Mouse (Mus musculus) midbrain, embryonic 11.5 days (tissue): ENCODE measurements at regions not wholly inside any gene's neighbourhood (a gene's known extent, or its start where the extent isn't known, plus 50 kb on each side); places are given as distances from the start of the nearest gene placed in this dataset.

ENCODE experiments used
- ATAC-seq: fragments of 200-750 bp; cut with Nextera tagmentation; 2 replicates; pipeline ENCODE4 v1.8.0; 2017; ENCODE audit warnings: moderate TSS enrichment, moderate library complexity; ENCODE audit not compliant: low FRiP score
- DNase-seq: peaks from one replicate; pipeline ENCODE4 v3.0.0; 2015; ENCODE audit warnings: low spot score; ENCODE audit errors: missing footprints
- H3K27ac ChIP-seq: fragments of 300-500 bp; sonication (generic); 2 replicates; pipeline ENCODE4 v1.5.1; 2014; ENCODE audit warnings: low read depth, low read length
- H3K27me3 ChIP-seq: fragments of 300-500 bp; sonication (generic); 2 replicates; pipeline ENCODE4 v1.6.1; 2014; ENCODE audit warnings: mild to moderate bottlenecking, low read length, moderate library complexity, mixed read lengths; ENCODE audit not compliant: control insufficient read depth, insufficient read depth
- H3K36me3 ChIP-seq: fragments of 300-500 bp; sonication (generic); 2 replicates; pipeline ENCODE4 v1.6.1; 2014; ENCODE audit warnings: mild to moderate bottlenecking, low read length, moderate library complexity, mixed read lengths; ENCODE audit not compliant: control insufficient read depth, insufficient read depth
- H3K4me1 ChIP-seq: fragments of 300-500 bp; sonication (generic); 2 replicates; pipeline ENCODE4 v1.6.1; 2014; ENCODE audit warnings: low read length; ENCODE audit not compliant: control insufficient read depth, insufficient read depth
- H3K4me2 ChIP-seq: fragments of 300-500 bp; sonication (generic); 2 replicates; pipeline ENCODE4 v1.6.1; 2014; ENCODE audit warnings: mild to moderate bottlenecking, moderate library complexity
- H3K4me3 ChIP-seq: fragments of 300-500 bp; sonication (generic); 2 replicates; pipeline ENCODE4 v1.5.1; 2014; ENCODE audit warnings: low read depth, low read length
- H3K9ac ChIP-seq: fragments of 300-500 bp; sonication (generic); 2 replicates; pipeline ENCODE4 v1.6.1; 2014; ENCODE audit warnings: low read length
- H3K9me3 ChIP-seq: fragments of 300-500 bp; sonication (generic); 2 replicates; pipeline ENCODE4 v1.6.1; 2016; ENCODE audit warnings: low read length; ENCODE audit not compliant: control insufficient read depth
- WGBS: fragments of 180-500 bp; shearing (Covaris S2); extraction: QIAGEN DNeasy Blood & Tissue Kit; methylation state at CpG from one replicate; pipeline ENCODE4 v1.1.7; 2014; 5-methylcytosine and 5-hydroxymethylcytosine counted together

DNA sequence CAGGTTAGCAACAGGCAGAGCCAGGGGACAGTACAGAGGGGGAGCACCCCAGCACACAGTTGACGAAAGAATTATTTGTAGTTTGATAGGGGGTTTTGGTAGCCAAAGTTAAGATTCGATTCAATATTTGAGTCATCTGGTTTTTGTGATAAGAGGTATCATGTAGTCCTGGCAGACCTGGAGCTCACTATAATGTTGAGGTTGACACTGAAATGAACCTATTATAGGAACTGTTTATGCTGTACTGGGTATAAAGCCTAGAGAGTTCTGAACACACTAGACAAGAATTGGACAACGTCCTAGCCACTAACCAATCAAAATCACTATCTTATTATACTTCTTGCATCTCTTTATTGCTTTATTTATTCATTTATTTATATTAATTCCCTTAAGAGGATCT, 284.4 kb upstream of the Thbs1 start:
- 88% methylated on average over 3 of the region's 3 CpGs for WGBS
- no peak for DNase-seq
- no peak overlapping the region for H3K4me3 ChIP-seq

DNA sequence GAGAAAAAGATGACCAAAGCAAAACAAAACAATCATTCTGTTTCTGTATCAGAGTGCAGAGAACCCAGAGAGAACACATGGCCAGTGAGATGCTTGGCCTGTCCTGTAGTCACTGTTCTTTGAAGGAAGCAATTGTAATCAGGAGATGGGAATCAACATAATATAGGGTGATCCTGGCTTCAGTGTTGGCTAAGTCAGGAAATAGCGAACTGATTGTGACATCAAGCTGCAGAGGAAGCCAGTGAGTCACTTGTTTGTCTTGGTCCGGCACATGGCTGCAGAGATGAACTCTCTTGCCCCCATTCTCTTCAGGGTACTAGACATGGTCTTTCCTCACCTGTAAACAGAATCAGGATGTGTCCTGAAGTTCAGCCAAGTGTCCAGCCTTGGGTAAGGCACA, 273.3 kb upstream of the Thbs1 start:
- H3K36me3 ChIP-seq = no peaks in the 10 kb centered on the region
- no peak overlapping the region for H3K9ac ChIP-seq
- WGBS = 88% methylated on average over 2 of the region's 2 CpGs
- DNase-seq = no peak
- no peak overlapping the region for H3K4me3 ChIP-seq
- no peak overlapping the region for H3K4me2 ChIP-seq
- H3K27me3 ChIP-seq = no peaks in the 10 kb centered on the region
- no peaks in the 10 kb centered on the region for H3K4me1 ChIP-seq
- H3K9me3 ChIP-seq = no peaks in the 10 kb centered on the region
- no peak for ATAC-seq
- H3K27ac ChIP-seq = no peak overlapping the region

More for the DNA sequence above, 284.4 kb upstream of the Thbs1 start:
- no peak overlapping the region for H3K27ac ChIP-seq
- no peak for ATAC-seq
- H3K27me3 ChIP-seq = no peaks in the 10 kb centered on the region
- no peaks in the 10 kb centered on the region for H3K4me1 ChIP-seq
- H3K9me3 ChIP-seq = no peaks in the 10 kb centered on the region
- H3K9ac ChIP-seq = no peak overlapping the region
- no peak overlapping the region for H3K4me2 ChIP-seq
- no peaks in the 10 kb centered on the region for H3K36me3 ChIP-seq

DNA sequence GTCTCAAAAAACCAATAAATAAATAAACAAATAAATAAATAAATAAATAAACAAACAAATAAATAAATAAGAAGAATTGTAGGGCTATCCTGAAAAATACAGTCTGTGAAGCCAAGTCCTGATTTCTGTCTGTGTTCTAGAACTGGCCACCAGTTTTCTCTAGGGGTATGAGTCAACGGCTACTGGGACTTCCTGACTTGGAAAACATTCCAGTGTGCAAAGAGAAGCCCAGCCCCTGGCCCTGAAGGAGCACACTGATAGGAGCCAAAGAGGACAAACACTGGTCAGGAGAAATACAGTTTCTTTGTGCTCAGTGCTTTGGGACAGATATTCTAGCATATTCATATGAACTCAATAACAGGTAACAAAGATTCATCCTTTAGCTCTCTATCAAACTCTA, 271.3 kb upstream of the Thbs1 start:
- no peak for DNase-seq
- no peaks in the 10 kb centered on the region for H3K36me3 ChIP-seq
- no peak overlapping the region for H3K27ac ChIP-seq
- H3K27me3 ChIP-seq = no peaks in the 10 kb centered on the region
- ATAC-seq = no peak
- H3K4me1 ChIP-seq = no peaks in the 10 kb centered on the region
- no peak overlapping the region for H3K4me3 ChIP-seq
- no peak overlapping the region for H3K4me2 ChIP-seq
- WGBS = 91% methylated on average over 1 of the region's 1 CpGs
- H3K9ac ChIP-seq = no peak overlapping the region
- H3K9me3 ChIP-seq = no peaks in the 10 kb centered on the region

DNA sequence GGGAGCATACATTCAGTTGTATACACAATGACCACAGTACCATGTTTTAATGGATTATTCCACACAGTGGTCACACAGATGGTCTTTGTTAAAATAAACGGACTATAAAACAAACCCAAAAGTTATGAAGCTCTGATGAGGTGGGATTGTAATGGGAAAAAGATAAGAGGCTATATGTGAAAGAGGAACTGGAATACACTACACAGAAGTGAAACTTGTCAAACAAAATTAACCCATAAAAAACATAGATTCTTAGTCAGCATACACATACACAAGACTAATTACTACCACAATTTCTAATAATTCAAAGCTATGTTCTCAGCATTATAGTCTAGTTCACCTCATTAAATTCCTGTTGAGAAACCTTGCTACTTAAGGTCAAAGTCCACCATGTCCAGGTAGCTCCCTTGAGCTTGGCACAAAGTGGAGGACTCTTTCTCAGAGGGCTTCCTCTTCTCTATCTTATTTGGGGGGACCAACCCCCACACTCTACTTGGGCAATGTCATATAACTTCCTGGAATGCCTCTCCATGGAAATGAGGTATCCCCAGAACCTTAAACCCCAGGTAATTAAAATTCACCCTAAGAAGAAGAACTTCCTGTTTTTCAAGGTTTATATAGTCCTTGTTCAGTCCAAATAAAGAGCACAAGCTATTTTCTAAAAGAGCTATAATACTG, 269.2 kb upstream of the Thbs1 start:
- Histone ChIP-seq H3K4me3 (no peak overlapping the region), H3K36me3 (no peaks in the 10 kb centered on the region), H3K4me2 (no peak overlapping the region), H3K27ac (no peak overlapping the region), H3K27me3 (no peaks in the 10 kb centered on the region), H3K4me1 (no peaks in the 10 kb centered on the region), H3K9ac (no peak overlapping the region), H3K9me3 (no peaks in the 10 kb centered on the region)
- DNase-seq (no peak), ATAC-seq (no peak)
- 83% methylated on average over 1 of the region's 1 CpGs for WGBS

DNA sequence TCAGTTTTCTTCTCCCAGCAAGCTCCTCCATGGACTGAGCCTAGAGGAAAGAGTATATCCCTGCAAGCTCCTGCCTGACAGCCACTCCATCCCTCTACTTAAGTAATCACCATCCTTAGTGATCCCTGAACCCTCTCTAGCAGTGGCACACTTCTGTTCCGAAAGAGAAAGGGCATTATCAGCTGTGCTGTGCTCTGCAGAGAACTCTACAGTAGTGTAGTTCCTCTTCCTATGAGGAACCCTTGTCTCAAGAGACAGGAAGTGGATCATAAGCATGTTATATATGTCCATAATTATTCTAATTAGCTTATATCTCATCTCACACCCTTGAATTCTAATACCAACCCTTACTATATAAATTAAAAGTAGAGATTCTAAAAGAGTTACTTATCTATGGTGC, 259.2 kb upstream of the Thbs1 start:
- no peaks in the 10 kb centered on the region for H3K36me3 ChIP-seq
- H3K4me1 ChIP-seq = no peaks in the 10 kb centered on the region
- H3K27ac ChIP-seq = no peak overlapping the region
- H3K9ac ChIP-seq = no peak overlapping the region
- no peak for DNase-seq
- no peak for ATAC-seq
- no peaks in the 10 kb centered on the region for H3K9me3 ChIP-seq
- no peak overlapping the region for H3K4me2 ChIP-seq
- H3K4me3 ChIP-seq = no peak overlapping the region
- WGBS = 79% methylated on average over 1 of the region's 1 CpGs
- no peaks in the 10 kb centered on the region for H3K27me3 ChIP-seq

DNA sequence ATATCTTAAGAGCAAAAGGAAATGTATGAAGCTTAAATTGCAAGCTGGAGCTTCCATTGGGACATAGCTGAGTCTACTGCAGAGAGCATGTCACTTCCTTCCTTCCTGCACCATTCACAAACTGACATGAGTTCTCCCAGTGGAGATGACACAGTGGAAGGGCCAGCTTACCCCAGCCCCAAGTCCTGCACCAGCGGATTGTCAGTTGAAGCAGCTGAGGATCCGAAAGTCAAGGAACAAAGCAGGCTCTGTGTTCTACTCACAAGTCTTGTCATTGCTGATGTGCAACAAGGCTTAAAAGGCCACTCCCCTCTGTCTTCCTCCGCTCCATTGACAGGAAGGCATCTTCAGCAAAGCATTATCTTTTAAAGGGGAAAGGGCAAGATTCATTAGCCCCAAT, 249.4 kb upstream of the Thbs1 start:
- ATAC-seq = 0 out of 2 replicates have a peak, but pooled peaks have one; percentile 24
- Histone ChIP-seq H3K9me3 (no peaks in the 10 kb centered on the region), H3K4me3 (no peak overlapping the region), H3K9ac (no peak overlapping the region), H3K4me2 (no peak overlapping the region), H3K4me1 (no peaks in the 10 kb centered on the region; the same call in 1 of the 2 replicates), H3K36me3 (no peaks in the 10 kb centered on the region), H3K27me3 (no peaks in the 10 kb centered on the region), H3K27ac (no peak overlapping the region)
- no peak for DNase-seq
- 26% methylated on average over 3 of the region's 3 CpGs for WGBS

DNA sequence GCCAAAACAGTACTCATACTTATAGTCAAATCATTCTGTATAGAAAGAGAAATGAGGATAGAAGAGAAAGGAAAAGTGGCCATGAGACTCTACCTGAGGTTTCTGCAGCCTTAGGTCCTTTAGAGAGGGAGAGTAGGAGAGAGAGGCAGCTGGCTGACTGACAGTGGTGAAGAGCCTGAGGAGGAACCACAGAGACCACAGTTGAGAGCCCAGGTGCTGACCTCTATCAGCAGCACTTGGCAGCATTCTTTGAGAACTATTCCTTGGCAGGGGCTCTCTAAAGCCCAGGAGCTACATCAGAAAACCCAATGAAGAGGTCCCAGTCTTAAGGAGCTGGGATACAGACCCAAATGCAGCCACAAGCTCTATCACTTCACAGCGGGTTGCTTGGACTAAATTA, 246.6 kb upstream of the Thbs1 start:
- no peaks in the 10 kb centered on the region; the same call in 1 of the 2 replicates for H3K4me1 ChIP-seq
- H3K4me2 ChIP-seq = no peak overlapping the region
- H3K27me3 ChIP-seq = no peaks in the 10 kb centered on the region
- no peak overlapping the region for H3K27ac ChIP-seq
- H3K4me3 ChIP-seq = no peak overlapping the region
- H3K36me3 ChIP-seq = no peaks in the 10 kb centered on the region
- H3K9ac ChIP-seq = no peak overlapping the region
- WGBS = 92% methylated on average over 1 of the region's 1 CpGs
- H3K9me3 ChIP-seq = no peaks in the 10 kb centered on the region
- no peak for ATAC-seq
- DNase-seq = no peak

DNA sequence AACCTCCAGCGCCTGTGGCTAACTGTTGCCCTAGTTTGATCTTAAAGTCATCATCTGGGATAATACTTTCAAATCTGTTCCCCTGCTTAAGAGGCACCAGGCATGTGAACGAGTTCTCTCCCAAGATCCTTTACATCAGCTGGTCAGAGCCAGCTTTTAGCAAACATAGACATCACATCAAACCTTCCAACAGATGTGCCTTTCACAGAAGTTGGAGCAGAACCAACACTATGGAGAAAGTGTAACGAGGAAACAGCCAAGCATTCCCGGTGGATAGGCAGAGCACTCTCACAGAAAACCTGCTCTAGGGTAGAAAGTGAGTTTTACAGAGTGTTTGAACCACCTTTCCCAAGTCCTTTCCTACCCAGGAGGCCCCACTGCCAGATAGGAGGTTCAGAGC, 244.7 kb upstream of the Thbs1 start:
- Histone ChIP-seq H3K9me3 (no peaks in the 10 kb centered on the region), H3K4me2 (no peak overlapping the region), H3K27me3 (no peaks in the 10 kb centered on the region), H3K9ac (no peak overlapping the region), H3K27ac (no peak overlapping the region), H3K4me3 (no peak overlapping the region), H3K4me1 (peaks cover 3% of the 10 kb centered on the region; the same call in 1 of the 2 replicates), H3K36me3 (no peaks in the 10 kb centered on the region)
- ATAC-seq (no peak), DNase-seq (no peak)
- WGBS = 75% methylated on average over 4 of the region's 4 CpGs

DNA sequence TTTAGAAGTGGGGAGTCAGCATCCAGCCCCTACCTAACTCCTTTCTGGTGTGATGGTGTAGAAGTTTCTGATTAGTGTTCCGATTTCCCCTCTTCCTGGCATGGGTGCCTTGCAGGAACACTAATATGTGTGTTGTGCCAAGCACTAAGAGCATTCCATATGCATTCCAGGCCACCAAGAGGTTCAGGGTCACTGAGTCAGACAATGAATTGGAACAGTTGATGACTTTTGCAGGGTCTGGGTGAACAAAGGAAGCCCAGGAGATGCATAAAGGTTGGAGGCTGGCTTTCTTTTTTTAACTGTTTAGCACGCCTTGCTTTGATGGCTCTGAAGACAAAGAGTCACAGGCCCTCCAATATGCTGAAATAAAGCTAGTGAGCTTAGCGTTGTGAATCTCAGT, 244.3 kb upstream of the Thbs1 start:
- ATAC-seq = no peak
- Histone ChIP-seq H3K4me2 (no peak overlapping the region), H3K9me3 (no peaks in the 10 kb centered on the region), H3K36me3 (no peaks in the 10 kb centered on the region), H3K4me3 (no peak overlapping the region), H3K4me1 (peaks cover 3% of the 10 kb centered on the region; the same call in 1 of the 2 replicates), H3K27ac (no peak overlapping the region), H3K27me3 (no peaks in the 10 kb centered on the region), H3K9ac (no peak overlapping the region)
- DNase-seq = peak; percentile 84
- WGBS = 34% methylated on average over 3 of the region's 3 CpGs
